Mouse (Mus musculus) heart, embryonic 13.5 days (tissue): Measurements from ENCODE around the gene Ppp1r9a. TPM values are rescaled to one million over a fixed set of nuclear protein-coding genes. Genes with fewer than 3 reads are reported as not detected.
"Not testable (repeated sequence)": the region's sequence is repeated elsewhere in the genome, so short reads cannot be mapped to it uniquely, and the experiment has no call there.

Source experiments
- ATAC-seq: fragments of 200-750 bp; cut with Nextera tagmentation; 2 replicates; pipeline ENCODE4 v1.8.0; 2017; ENCODE audit warnings: moderate TSS enrichment; ENCODE audit not compliant: insufficient number of reproducible peaks, low FRiP score, low TSS enrichment; ENCODE audit errors: extremely low read depth
- H3K27ac ChIP-seq: fragments of 300-500 bp; sonication (generic); replicated peaks from 2 replicates; pipeline ENCODE4 v1.5.1; 2015; ENCODE audit warnings: moderate library complexity, mild to moderate bottlenecking, inconsistent platforms
- H3K27me3 ChIP-seq: fragments of 300-500 bp; sonication (generic); replicated peaks from 2 replicates; pipeline ENCODE4 v1.6.1; 2015; ENCODE audit warnings: mild to moderate bottlenecking, inconsistent platforms
- H3K36me3 ChIP-seq: fragments of 300-500 bp; sonication (generic); 2 replicates; pipeline ENCODE4 v1.6.1; 2015; ENCODE audit warnings: mild to moderate bottlenecking, inconsistent platforms
- H3K4me1 ChIP-seq: fragments of 300-500 bp; sonication (generic); 2 replicates; pipeline ENCODE4 v1.6.1; 2015; ENCODE audit warnings: inconsistent platforms
- H3K4me2 ChIP-seq: fragments of 300-500 bp; sonication (generic); 2 replicates; pipeline ENCODE4 v1.6.1; 2015; ENCODE audit warnings: inconsistent platforms, mild to moderate bottlenecking, moderate library complexity
- H3K4me3 ChIP-seq: fragments of 300-500 bp; sonication (generic); 2 replicates; pipeline ENCODE4 v1.5.1; 2015; ENCODE audit warnings: moderate library complexity, mild to moderate bottlenecking, inconsistent platforms
- H3K9ac ChIP-seq: fragments of 300-500 bp; sonication (generic); 2 replicates; pipeline ENCODE4 v1.6.1; 2015; ENCODE audit warnings: inconsistent platforms, mild to moderate bottlenecking, moderate library complexity
- H3K9me3 ChIP-seq: fragments of 300-500 bp; sonication (generic); 2 replicates; pipeline ENCODE4 v1.6.1; 2016; ENCODE audit warnings: inconsistent platforms
- WGBS: fragments of 180-500 bp; shearing (Covaris S2); methylation state at CpG from one replicate; pipeline ENCODE4 v1.1.7; 2015; ENCODE audit warnings: mixed read lengths; 5-methylcytosine and 5-hydroxymethylcytosine counted together
- polyA plus RNA-seq: library from polyadenylated mRNA; unstranded; fragments of >200 nt; fragmentation: Nextera tagmentation; extraction: Ambion mirVana; gene quantifications from 2 replicates; pipeline ENCODE4 v1.2.1, GENCODE M21; 2015

Ppp1r9a gene
- 13.1 and 13.6 TPM in 2 replicates for polyA plus RNA-seq

GRCm38 (mm10) chr6:4902674-4903324 is at the start of gene Ppp1r9a:
TSS of gene Ppp1r9a (plus strand) at chr6:4902917.
- WGBS, result under 1% methylated on average over 33 of the region's 49 CpGs

GRCm38 (mm10) chr6:4855236-4855635 is 47.5 kb upstream of the Ppp1r9a start:
- H3K4me2 ChIP-seq, result no peak overlapping the region
- no peaks in the 10 kb centered on the region for H3K9me3 ChIP-seq
- ATAC-seq, result no peak
- WGBS, result 74% methylated on average over 10 of the region's 10 CpGs
- H3K4me3 ChIP-seq, result no peak overlapping the region
- H3K36me3 ChIP-seq, result no peaks in the 10 kb centered on the region
- no peak overlapping the region for H3K27ac ChIP-seq
- no peak overlapping the region for H3K9ac ChIP-seq
- H3K27me3 ChIP-seq, result no peaks in the 10 kb centered on the region
- no peaks in the 10 kb centered on the region for H3K4me1 ChIP-seq

More at GRCm38 (mm10) chr6:4902674-4903324, at the start of gene Ppp1r9a:
- peak; percentile 51 for ATAC-seq
- Histone ChIP-seq H3K4me2 (peak within 1 kb of the TSS; percentile 77), H3K4me3 (peak within 1 kb of the TSS; percentile 72), H3K9ac (peak within 1 kb of the TSS; percentile 97), H3K9me3 (no peaks in the 10 kb centered on the region), H3K27me3 (no peaks in the 10 kb centered on the region), H3K36me3 (peaks cover 8% of the 10 kb centered on the region; the same call in 1 of the 2 replicates), H3K27ac (peak within 1 kb of the TSS; percentile 88), H3K4me1 (peaks cover 27% of the 10 kb centered on the region)

GRCm38 (mm10) chr6:4856919-4857318 is 45.8 kb upstream of the Ppp1r9a start:
- no peak overlapping the region for H3K4me3 ChIP-seq
- no peaks in the 10 kb centered on the region for H3K36me3 ChIP-seq
- no peaks in the 10 kb centered on the region for H3K4me1 ChIP-seq
- H3K9ac ChIP-seq, result no peak overlapping the region
- H3K27ac ChIP-seq, result no peak overlapping the region
- 92% methylated on average over 11 of the region's 11 CpGs for WGBS
- no peak overlapping the region for H3K4me2 ChIP-seq
- H3K9me3 ChIP-seq, result no peaks in the 10 kb centered on the region
- no peak for ATAC-seq
- H3K27me3 ChIP-seq, result no peaks in the 10 kb centered on the region

GRCm38 (mm10) chr6:4884316-4884715 is 18.4 kb upstream of the Ppp1r9a start:
- Histone ChIP-seq H3K9me3 (no peaks in the 10 kb centered on the region), H3K27me3 (no peaks in the 10 kb centered on the region), H3K4me3 (no peak overlapping the region), H3K4me1 (peaks cover 2% of the 10 kb centered on the region; the same call in 1 of the 2 replicates), H3K27ac (no peak overlapping the region), H3K4me2 (no peak overlapping the region), H3K9ac (no peak overlapping the region), H3K36me3 (no peaks in the 10 kb centered on the region)
- ATAC-seq, result no peak
- WGBS, result 37% methylated on average over 3 of the region's 3 CpGs

- Histone ChIP-seq H3K27me3 (no peaks in the 10 kb centered on the region), H3K4me3 (no peak overlapping the region), H3K9ac (no peak overlapping the region), H3K9me3 (no peaks in the 10 kb centered on the region), H3K36me3 (no peaks in the 10 kb centered on the region), H3K27ac (no peak overlapping the region), H3K4me1 (peaks cover 8% of the 10 kb centered on the region; the same call in 1 of the 2 replicates), H3K4me2 (0 out of 2 replicates have a peak overlapping the region, but pooled peaks have one; percentile 18)
- ATAC-seq, result no peak
- 61% methylated on average over 9 of the region's 9 CpGs for WGBS
Observed at GRCm38 (mm10) chr6:4889544-4889943, 13.2 kb upstream of the Ppp1r9a start.

- no peak for ATAC-seq
- Histone ChIP-seq H3K9ac (no peak overlapping the region), H3K36me3 (no peaks in the 10 kb centered on the region), H3K27ac (no peak overlapping the region), H3K4me3 (no peak overlapping the region), H3K9me3 (no peaks in the 10 kb centered on the region), H3K27me3 (no peaks in the 10 kb centered on the region), H3K4me1 (peaks cover 8% of the 10 kb centered on the region; the same call in 1 of the 2 replicates), H3K4me2 (no peak overlapping the region)
- WGBS, result 53% methylated on average over 11 of the region's 11 CpGs
Observed at GRCm38 (mm10) chr6:4892417-4892816, 10.3 kb upstream of the Ppp1r9a start.

GRCm38 (mm10) chr6:4893312-4893711 is 9.4 kb upstream of the Ppp1r9a start:
- not testable (repeated sequence) for H3K4me1 ChIP-seq, H3K9me3 ChIP-seq, H3K4me2 ChIP-seq, H3K36me3 ChIP-seq, ATAC-seq, H3K27ac ChIP-seq, H3K9ac ChIP-seq, H3K27me3 ChIP-seq, H3K4me3 ChIP-seq
- WGBS, result 55% methylated on average over 12 of the region's 12 CpGs

GRCm38 (mm10) chr6:4899906-4900305 is 2.8 kb upstream of the Ppp1r9a start:
- Histone ChIP-seq H3K27me3 (no peaks in the 10 kb centered on the region), H3K36me3 (no peaks in the 10 kb centered on the region), H3K9ac (no peak overlapping the region), H3K4me2 (no peak overlapping the region), H3K4me3 (no peak overlapping the region), H3K4me1 (peaks cover 10% of the 10 kb centered on the region; the same call in 1 of the 2 replicates), H3K27ac (no peak overlapping the region), H3K9me3 (no peaks in the 10 kb centered on the region)
- 75% methylated on average over 6 of the region's 6 CpGs for WGBS
- no peak for ATAC-seq

GRCm38 (mm10) chr6:4903325-4904054 is 773 bp downstream of the Ppp1r9a start:
- Histone ChIP-seq H3K4me3 (peak overlapping the region; percentile 72), H3K36me3 (peaks cover 8% of the 10 kb centered on the region; the same call in 1 of the 2 replicates), H3K27me3 (no peaks in the 10 kb centered on the region), H3K4me1 (peaks cover 33% of the 10 kb centered on the region), H3K27ac (peak overlapping the region; percentile 88), H3K9me3 (no peaks in the 10 kb centered on the region), H3K9ac (peak overlapping the region; percentile 97), H3K4me2 (peak overlapping the region; percentile 77)
- WGBS, result 1% methylated on average over 31 of the region's 77 CpGs
- peak; percentile 45 for ATAC-seq

GRCm38 (mm10) chr6:4904055-4904450 is 1.3 kb downstream of the Ppp1r9a start:
- H3K9me3 ChIP-seq, result no peaks in the 10 kb centered on the region
- peak overlapping the region; percentile 97 for H3K9ac ChIP-seq
- ATAC-seq, result no peak
- no peaks in the 10 kb centered on the region for H3K27me3 ChIP-seq
- 5% methylated on average over 9 of the region's 9 CpGs for WGBS
- peaks cover 38% of the 10 kb centered on the region for H3K4me1 ChIP-seq
- peak overlapping the region; percentile 72 for H3K4me3 ChIP-seq
- peaks cover 8% of the 10 kb centered on the region; the same call in 1 of the 2 replicates for H3K36me3 ChIP-seq
- peak overlapping the region; percentile 88 for H3K27ac ChIP-seq
- H3K4me2 ChIP-seq, result peak overlapping the region; percentile 77

- 63% methylated on average over 10 of the region's 10 CpGs for WGBS
- Histone ChIP-seq H3K27ac (no peak overlapping the region), H3K4me1 (peaks cover 37% of the 10 kb centered on the region), H3K4me3 (no peak overlapping the region), H3K9ac (no peak overlapping the region), H3K36me3 (peaks cover 8% of the 10 kb centered on the region), H3K4me2 (no peak overlapping the region), H3K9me3 (no peaks in the 10 kb centered on the region), H3K27me3 (no peaks in the 10 kb centered on the region)
- no peak for ATAC-seq
Observed at GRCm38 (mm10) chr6:4910042-4910634, 7.4 kb downstream of the Ppp1r9a start.
